Mouse (Mus musculus): Measurements from ENCODE around the gene A730049H05Rik. TPM values are rescaled to one million over a fixed set of nuclear protein-coding genes. Genes with fewer than 3 reads are reported as not detected.

The A730049H05Rik gene
- under 1 TPM in 1 of 2 experiments, not detected in 1; 0.19 TPM for total RNA-seq (2021)
- long read RNA-seq, experiment 1, partial matches to known transcripts, result 0 of 1 reads
- long read RNA-seq, experiment 1, other reads (novel, unspliced or antisense), result 1 of 1 reads
- long read RNA-seq, experiment 2, result 0 reads

DNA sequence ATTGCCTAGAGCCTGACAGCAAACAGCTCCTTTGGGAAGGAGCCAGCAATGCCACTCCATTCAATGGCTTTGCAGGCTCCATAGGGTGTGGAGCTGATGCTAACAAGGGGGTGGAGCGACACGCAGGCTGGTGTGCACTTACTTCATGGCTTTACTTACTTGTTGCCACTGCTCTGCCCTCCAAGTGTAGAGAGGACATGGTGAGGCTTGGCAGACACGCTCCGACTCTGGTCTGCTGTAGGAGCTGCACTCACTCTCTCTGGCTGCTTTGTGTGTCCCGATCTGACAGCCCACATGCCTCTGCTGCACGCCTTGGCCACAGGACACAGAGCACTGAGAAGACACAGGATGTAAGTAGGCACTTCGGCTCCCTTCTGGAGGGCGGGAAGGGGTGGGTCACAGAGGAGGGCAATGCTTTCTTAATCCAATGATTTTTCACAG, at the start of gene A730049H05Rik:
Gene A730049H05Rik (plus strand): TSS at position 168 of the 441 bp plus-strand sequence.
- no peak for DNase-seq

DNA sequence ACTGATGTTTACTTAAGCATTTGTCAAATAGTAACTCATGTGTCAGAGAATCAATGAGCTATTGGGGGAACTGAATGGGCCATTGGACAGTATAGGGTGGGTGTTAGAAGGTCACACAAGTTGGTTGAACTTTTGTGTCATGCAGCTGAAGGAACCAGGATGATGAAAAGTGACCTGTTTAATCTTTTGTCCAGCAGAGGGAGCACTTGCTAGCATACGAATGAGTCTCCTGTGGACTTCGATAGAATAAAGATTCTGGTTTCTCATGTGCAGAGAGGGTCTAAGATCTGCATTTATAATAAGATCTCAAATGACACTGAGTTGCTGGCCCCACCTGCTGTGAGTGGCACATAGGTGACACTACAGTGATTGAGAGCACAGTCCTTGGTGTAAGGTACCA, 39.9 kb upstream of the A730049H05Rik start:
- no peak for DNase-seq

DNA sequence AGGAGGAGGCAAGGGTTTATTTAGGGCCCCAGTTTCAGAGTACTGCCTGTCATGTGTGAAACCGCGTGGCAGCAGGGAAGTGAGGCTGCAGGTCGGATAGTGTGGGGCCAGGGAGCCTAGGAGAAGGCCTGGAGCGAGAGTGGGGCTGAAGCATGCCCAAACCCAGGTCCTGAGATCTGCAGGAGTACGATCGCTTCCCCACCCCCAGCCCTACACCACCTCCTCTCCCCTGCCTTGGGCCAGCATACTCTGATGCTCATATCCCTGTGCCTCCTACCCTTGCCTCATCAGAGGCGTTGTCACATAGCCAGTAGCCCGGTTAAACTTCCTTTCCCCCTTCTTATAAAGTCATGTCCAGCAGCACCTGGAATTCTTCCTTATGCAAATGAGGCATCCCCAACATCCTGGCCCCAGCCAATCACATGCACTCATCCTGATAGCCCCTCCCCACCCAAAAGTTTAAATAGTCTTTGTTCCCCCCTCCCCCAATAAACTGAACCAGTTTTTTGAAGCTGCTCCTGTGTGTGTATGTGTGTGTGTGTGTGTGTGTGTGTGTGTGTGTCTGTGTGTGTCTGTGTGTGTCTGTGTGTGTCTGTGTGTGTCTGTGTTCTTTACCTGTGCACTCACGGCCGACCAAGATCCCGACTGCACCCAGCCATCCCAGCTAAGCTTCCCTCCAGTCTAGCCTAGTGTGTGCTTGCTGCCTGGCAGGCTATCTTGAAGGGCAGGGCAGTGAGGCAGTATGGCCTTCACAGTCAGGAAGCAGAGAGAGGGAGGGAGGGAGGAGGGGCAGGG, 36.9 kb upstream of the A730049H05Rik start:
- no peak for DNase-seq

DNA sequence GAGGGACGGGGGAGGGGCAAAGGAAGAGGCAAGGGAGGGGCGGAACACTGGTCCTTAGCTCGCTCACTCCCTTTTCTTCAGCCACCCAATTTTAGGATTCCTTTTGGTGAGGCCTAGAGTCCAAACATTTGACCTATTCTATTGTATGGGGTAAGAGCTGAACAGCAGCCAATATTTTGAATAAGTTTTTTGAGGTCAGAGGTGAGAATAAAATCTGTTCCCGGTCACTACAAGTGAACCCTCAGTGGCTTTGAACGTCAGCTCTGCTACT, 36.4 kb upstream of the A730049H05Rik start:
- DNase-seq, result no peak

DNA sequence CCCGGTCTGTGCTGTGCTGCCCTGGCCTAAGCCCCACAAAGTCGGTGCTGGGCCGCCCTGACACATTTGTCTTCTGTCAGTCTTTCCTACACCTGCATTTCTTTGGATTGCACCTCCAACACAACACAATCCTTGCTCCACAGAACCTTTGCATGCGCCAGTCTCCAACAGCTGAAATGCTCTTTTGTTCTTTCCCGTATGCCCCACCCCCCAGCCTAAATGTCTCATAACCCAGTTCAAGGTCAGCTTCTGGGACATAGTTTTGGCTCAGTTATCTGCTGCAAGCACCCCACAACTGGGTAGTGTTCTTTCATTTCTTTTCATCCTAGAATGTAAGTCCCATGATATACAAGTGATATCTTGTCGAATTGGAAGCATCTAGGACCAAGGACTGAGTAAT, 34.8 kb upstream of the A730049H05Rik start:
- DNase-seq, result no peak

DNA sequence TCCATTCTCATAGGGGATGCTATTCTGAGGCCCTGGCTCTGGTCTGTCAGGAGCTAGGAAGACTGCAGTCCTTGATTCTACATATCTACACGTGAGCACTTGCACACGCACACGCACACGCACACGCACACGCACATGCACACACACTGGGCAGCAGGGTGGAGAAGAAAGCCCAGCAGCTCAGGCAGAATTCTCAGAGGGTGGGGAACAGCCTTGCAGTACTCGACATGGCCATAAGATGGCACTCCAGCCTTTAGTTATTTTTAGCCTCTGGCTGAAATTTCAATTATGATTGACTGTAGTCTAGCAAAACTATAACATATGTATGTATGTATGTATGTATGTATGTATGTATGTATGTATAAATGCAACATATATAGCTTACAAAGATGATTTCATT, 31.5 kb upstream of the A730049H05Rik start:
- no peak for DNase-seq

DNA sequence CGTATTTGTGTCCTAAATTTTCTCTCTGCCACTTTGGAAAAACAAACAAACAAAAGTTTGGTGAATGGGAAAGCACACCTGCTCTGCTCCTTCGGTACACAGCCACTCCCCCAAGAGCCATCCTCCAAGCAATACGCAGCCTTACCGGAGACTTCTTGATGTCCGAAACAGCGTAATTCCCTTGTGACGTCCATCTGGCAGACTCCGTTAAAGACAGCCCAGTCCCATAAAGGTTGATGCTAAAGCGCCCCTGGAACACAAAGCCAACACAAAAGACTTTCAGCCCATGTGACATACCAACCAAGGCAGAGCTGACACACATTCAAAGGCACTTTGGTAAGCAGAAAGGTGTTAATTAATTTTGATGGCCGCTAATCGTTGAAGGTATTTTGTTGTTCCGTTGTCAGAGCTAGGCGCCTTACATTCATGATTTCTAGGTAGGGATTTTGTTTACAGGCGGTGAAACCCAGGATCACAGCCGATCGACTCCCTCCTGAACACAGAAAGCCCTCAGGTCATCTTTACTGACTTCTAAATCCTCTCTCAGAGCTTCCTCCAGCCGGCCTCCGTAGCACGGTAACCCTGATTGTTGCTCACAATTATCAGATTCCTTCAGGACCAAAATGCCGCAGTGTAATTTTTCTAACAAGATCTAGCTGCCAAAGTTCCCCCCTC, 29.4 kb upstream of the A730049H05Rik start:
- no peak for DNase-seq

DNA sequence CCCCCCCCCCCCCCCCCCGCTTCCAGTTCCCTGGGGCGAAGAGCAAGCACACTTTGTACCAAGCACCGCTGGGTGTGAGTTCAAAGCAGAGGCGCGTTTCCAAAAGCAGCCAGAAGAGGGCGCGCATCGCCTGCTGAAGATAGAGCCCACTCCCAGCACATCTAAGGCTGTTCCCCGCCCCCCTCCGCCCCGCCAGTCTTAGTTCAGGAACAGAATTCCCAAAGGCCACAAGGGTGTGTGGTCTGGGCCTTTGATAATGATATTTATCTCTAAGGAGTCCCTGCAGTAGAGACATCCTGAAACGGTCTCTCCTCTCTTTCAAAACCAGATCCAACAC, 28.9 kb upstream of the A730049H05Rik start:
- DNase-seq, result peak; percentile 90

DNA sequence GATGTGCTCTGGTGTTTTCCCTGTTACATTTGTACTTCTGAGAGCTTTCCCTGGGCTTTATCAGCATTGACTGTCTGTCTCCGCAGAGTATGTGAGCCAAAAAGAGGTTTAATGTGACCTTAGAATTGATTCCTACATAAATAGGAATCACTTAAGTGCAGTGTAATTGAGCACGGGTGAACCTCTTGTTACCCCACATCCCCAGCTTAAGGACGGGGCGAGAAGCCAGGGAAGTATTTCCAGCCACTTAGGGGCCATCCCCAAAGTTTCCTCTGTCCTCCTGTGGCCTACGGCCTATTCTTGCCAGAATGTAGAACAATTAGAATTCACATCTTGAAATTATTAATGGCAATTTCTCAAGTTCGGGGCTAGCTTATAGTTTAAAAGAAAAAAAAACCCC, 22.5 kb upstream of the A730049H05Rik start:
- no peak for DNase-seq

DNA sequence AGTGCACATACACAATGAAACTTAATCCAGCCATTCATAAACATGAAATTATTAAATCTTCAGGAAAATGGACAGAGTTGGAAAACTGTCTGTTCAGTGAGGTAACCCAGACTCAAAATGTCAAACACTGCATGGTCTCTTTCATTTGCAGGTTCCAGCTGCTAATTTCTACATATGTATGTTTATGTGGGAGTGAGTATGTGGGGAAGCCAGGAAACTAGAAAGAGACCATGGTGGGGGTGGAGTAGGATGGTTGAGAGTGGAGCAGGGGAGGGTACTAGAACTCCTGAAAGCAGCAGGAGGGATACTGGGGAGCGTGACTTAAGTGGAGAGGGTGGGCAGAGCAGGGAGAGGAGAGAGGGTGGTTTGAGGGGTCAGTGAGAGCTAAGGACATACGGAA, 14.8 kb upstream of the A730049H05Rik start:
- DNase-seq, result no peak

DNA sequence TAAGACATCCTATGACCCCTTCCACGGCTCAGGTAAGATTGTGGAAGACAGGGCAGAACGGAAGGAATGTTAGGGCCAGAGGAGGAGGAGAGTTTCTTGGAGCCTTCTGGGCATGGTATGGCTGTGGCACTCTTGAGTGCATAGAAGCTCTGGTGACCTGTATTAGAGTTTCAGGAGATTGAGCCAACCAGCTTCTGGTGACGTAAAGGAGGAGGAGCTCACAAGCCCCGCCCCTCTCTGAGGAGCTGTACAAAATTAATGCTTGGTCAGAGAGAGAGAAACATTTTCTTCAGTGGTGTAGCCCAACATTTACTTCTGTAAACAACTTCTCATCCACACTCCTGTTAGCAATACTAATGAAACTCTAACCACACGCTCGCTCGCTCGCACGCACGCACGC, 13.9 kb upstream of the A730049H05Rik start:
- no peak for DNase-seq

DNA sequence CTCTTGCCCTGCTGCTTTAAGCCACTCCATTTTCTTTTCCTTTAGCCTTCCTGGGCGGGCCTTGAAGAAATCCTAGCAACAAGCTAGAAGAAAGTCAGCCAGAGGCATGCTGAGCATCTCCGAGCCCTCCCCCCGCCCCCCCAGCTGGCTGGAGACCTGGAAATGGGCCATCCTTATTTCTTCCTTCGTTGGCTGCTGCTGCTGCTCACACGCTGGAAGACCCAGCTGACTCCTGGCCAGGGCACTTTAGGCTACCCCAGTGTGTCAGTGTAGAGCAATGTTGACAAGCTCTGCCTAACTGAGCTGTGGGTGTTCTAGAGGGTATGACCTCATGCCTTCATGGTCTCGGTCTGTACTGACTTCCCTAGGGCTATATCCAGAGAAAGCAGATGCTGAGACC, 13.1 kb upstream of the A730049H05Rik start:
- peak; percentile 67 for DNase-seq

DNA sequence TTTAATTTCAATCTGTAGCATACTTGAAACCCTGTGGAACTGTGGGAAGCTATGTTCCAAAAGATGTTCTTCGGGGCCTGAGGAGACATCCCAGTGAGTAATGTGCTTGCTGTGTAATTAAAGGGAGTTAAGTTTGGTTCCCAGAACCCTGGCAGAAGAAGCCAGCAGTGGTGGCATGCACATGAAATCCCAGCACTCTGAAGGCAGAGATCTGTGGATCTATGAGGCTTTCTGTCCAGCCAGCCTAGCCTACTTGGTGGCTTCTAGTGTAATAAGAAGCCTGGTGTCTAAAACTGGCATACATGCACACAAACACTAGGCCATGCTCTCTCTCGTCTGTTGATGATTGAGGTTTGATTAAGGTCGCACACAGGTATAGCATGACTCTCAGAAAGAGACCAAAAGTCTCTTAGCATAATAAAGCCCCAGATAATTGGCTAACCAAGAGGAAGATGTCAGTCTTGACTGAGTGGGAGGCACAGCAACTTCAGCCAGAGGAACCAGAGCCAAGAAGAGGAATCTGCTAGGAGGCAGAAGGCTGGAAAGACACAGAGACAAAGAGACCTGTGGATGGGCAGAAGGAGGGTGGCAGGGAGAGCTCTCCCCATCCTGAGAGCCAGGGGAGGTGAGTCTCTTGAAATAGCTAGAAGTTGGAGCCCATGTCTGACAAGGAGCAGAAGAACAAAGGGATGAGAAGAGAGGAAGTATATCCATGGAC, 11.9 kb upstream of the A730049H05Rik start:
- DNase-seq, result no peak

DNA sequence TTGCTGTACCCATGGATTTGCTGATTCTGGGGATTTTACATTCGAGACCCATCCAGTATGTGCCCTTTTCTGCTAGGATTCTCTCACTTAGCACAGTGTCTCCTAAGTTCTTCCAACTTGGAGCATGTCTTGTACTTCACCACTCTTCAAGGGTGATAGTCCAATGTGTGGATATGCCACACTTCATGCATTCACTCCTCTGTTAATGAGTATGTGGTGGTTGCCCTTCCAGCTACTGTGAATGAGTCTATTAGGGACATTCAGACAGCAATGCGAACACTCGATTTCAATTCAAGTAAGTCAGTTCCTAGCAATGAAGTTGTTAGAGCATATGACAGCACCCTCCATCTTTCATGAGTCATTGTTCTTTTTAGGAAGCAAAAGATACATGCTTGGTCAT, 6.5 kb upstream of the A730049H05Rik start:
- no peak for DNase-seq

DNA sequence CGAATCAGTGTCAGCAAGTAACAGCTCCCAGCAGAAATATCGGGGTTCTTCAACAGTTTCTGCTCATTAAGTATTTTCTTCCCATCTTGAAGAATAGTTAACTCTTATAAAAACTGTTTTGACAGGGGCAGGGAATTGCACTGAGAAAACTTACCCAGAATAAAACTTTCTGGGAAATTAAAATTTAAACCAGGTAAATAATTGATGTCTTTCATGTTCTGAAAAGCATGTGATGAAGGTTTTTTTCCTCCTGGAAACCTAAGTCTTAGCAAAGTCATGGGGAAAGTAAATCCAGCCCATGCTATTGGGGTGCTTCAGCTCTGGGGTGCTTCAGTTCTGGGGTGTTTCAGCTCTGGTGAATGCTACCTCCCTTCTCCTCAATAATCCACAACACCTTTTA, 5.7 kb upstream of the A730049H05Rik start:
- DNase-seq, result no peak

DNA sequence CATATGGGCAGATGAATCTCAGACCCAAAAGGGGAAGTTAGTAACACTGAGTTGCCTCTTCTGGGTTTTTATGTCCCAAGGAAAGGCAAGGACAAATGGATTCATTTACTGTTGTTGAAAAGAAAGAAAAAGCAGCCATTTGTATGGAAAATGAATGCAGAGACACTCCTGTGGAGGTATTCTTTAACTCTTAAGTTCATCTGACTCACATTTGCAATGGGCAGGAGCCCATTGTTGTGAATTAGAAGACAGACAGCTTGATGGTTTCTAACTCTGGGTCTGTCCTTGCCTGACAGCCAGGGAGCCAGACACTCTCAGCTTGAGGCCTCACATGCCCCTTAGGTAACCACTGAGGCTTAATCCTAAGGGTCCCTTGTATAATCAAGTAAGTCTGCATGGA, 4.7 kb upstream of the A730049H05Rik start:
- DNase-seq, result no peak

DNA sequence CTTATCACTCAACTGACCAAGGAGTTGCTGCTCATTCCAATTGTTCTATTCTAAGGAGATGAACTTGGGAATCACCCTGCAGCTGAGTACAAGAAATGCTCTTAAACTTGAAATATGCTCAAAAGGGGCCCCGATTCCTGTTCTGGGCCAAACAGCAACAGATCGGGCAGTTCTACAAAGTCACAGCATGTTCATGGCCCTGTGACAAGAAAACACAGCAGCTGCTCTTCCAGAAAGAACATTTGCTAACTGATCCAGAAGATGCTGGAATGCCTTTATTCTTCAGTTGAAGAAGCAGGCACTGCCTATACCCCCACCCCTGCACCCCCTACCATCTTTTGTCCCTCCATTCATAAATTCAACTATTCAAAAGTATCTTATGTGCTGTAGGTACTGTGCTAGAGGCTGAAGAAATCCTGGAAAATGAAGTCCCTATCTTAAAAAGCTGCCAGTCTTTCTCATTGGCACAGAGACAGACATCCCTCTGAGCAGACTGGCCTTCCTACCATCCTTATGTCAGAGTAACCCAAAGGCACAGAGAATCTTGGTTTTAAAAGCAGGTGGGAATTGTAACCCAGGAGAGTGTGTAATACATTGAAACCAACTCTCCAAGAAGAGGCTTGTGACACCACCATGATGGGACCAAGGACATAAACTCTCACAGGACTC, 3.4 kb upstream of the A730049H05Rik start:
- peak; percentile 59 for DNase-seq

DNA sequence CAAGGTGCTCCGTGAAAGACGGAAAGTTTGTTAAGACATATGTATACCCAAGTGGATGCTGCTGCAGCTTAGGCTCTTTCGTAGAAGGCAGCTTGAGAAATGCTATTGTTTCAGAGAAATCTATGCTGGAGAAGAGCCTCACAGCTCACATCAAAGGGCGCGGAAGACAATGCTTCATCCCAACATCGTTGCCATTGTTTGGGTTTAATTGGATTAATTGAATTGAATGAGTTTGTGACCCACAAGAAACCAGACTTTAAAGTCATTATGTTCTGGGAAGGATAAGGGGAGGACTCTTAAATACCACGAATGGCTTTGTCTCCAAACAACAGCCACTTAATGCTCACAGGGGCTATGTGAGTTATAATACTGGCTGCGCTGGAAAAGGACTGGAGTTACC, 1.4 kb downstream of the A730049H05Rik start:
- no peak for DNase-seq

DNA sequence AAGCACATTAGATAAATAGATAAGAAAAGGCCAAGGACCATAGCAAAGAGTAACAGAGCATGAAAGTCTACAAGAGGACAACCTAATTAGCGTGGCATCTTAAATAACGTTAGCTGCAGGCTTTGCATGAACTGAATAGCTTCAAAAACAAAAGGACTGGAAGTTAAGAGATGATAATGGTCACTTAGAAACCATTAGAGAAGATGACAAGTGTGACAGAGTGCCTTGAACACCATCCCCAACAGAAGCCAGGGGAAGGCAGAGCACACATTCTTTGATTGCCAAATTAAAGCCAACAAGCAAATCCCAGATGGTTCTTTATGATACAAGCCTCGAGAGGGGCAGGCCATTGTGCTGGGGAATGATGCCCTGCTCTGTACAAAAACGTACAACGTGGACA, 5.3 kb downstream of the A730049H05Rik start:
- DNase-seq, result no peak

DNA sequence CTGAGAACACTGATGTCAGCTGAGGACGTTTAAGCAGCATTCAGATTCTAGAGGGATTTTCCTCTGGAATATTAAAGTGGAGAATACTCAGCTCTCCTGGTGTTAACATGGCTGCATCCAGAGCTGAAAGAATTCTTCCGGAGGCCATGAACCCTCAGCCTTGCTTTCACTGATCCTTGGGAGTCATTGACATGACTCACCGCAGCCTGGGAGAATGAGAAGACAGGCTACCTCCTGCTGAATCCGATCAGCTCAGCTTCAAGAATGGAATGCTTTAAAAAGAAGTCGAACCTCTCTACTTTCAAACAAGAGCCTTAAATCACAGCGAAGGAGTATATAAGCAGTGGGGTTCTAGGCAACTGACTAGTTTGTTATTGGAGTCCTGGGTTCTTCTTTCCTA, 5.7 kb downstream of the A730049H05Rik start:
- no peak for DNase-seq

DNA sequence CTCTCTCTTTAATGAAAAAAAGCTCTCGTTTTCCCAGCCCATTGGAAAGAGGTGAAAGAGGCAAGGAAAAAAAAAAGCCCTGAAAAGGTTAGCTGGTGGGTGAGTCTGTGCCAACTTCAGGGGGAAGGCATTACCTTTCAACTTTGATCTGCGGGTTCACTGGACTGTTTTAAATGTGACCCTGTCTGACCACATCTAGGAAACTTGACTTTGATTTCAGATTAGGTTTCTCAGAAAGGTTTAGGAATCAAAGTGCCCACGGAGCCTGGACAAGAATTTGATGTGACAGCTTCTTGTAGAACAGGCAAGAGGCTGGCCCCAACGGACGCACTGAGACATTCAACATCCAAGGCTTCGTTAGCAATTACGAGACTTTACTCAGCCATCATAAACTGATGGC, 7.7 kb downstream of the A730049H05Rik start:
- no peak for DNase-seq

DNA sequence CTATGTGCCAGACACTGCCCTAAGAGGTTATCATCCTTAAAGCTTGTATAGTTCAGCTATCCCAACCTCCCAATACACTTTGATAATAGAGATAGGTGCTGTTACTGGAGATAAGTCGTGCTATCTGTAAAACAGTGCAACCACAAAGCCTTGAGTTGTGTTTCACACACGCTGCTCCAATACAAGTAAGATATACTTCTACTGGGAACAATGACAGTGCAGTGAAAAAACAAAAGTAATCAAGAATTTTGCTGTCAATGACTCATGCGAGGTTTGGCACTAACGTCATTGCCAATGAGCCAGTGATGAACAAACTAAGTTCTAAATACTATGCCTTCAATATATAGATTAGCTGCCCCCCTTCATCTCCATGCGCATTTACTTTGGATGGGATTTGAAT, 10.3 kb downstream of the A730049H05Rik start:
- DNase-seq, result no peak

DNA sequence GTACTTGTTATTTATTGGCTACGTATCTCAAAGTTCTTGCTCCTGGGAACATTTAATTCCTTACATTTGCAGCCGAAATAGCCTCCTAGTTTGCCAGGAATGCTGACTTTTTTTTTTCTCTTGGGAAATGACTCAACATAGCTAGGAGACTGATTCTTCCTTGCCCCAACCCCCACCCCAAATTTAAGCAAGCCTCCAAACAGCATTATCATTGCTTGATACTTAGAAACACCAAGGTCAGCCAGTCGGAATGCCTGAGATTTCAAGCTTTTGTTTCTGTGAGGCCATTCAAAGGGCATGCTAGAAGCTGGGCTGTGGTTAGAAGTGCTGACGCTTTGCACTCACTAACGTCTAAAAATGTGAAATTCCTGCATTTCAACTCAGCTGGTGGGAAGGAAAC, 11.1 kb downstream of the A730049H05Rik start:
- DNase-seq, result no peak

Data from gastrocnemius, postnatal 25 days (tissue).